Mouse (Mus musculus): ENCODE results near the gene Gm5767.

DNA sequence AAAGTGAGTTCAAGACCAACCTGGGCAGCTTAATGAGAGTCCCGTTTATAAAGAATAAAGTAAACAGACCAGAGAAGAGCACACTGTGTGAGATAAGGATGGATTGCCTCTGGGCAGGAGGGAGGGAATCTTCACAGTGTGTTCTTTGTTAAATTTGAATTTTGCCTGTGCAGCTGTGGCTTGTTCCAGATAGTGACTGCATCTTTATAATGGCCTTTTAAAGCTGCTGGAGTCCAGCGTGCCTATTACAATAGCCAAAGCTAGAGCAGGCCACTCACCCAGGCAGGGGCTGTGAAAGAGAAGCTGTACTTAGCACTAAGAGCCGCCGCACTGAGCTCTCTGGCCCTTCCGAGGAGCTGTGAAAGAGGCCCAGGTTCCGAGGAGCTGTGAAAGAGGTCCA is 35.0 kb upstream of the Gm5767 start:
- TF ChIP-seq CTCF (IDR thresholded peaks at IDR 0.05; ENCODE audit: borderline replicate concordance, control insufficient read depth, extremely low read depth, insufficient read depth, low read length, poor library complexity) (no peak), POLR2A (IDR thresholded peaks at IDR 0.05; ENCODE audit: control insufficient read depth, extremely low read depth, insufficient read depth, low read length, poor library complexity) (no peak)
